Mouse (Mus musculus): ENCODE measurements around the gene Cdc42ep2. TPM values are rescaled to one million over a fixed set of nuclear protein-coding genes. Genes with fewer than 3 reads are reported as not detected.

The Cdc42ep2 gene
- polyA plus RNA-seq, 1 experiment from 2014 or later, result 20.4 TPM

DNA sequence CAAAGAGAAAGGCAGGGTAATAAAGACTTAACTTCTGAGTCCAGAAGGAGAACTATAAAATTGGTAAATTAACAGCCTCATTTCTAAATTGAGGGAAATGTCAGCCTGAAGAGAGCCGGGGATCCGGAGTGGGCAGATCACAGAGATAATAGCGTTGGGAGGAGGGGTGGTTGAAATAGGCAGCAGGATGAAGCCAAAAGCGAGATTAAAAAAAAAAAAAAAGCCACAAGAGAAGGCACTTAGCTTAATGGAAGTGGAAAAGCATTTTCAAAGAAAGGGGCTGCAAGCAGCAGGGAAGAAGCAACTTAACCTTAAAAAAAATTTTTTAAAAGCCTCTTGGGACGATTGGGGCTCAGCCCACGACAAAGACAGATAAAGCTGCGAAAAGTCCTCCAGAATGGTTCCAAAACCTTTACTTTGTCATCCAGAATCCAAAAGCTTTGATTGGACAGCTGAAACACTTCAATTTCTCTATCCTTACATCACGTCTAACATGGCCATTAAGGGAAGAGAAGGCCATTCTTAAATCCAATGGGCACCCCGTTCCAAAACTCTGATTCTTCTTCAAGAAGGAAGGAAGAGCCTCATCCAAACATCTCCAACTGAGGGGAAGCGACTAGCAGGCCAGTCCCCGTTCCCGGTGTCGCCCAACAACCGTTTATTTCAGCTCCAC is 13.1 kb downstream of the Cdc42ep2 start:
- Histone ChIP-seq H3K9me3 (replicated peaks; ENCODE audit: control insufficient read depth, low read length, poor library complexity, severe bottlenecking) (no peaks in the 10 kb centered on the region), H3K9ac (ENCODE audit: low read depth, low read length) (peak overlapping the region; percentile 89), H3K36me3 (ENCODE audit: control insufficient read depth, insufficient read depth, low read length) (peaks cover 7% of the 10 kb centered on the region), H3K4me3 (ENCODE audit: low read depth, low read length) (peak overlapping the region; percentile 94), H3K27ac (ENCODE audit: low read length) (peak overlapping the region; percentile 80), H3K4me1 (ENCODE audit: control insufficient read depth, insufficient read depth, low read length) (peaks cover 28% of the 10 kb centered on the region), H3K27me3 (ENCODE audit: control insufficient read depth, insufficient read depth, low read depth, low read length) (no peaks in the 10 kb centered on the region), H3K4me2 (ENCODE audit: low read length) (peak overlapping the region; percentile 93)
- ATAC-seq, result no peak
- 4% methylated on average over 14 of the region's 14 CpGs for WGBS

DNA sequence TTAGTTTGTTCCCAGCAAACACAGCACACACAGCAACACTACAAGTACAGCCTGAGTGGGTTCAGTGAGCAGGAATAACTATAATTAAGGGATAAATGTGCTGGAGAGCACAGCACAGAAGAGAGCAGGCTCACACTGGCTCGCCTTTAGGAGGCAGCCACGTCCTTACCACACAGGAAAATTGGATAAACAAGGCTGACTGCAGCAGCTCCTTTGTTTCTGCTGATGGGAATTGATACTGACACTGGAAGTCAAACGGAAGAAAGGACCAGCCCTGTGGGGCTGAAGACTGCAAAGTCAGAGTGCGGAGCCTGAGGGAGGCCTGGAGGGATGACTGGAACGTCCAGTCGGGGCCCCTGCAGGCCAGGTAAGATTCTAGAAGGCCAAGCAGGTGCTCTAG is 14.4 kb downstream of the Cdc42ep2 start:
- peak overlapping the region; percentile 25 for H3K4me3 ChIP-seq (ENCODE audit: low read depth, low read length)
- no peak for ATAC-seq
- H3K27ac ChIP-seq (ENCODE audit: low read length), result peak overlapping the region; percentile 64
- peak overlapping the region; percentile 63 for H3K9ac ChIP-seq (ENCODE audit: low read depth, low read length)
- H3K9me3 ChIP-seq (replicated peaks; ENCODE audit: control insufficient read depth, low read length, poor library complexity, severe bottlenecking), result no peaks in the 10 kb centered on the region
- H3K4me1 ChIP-seq (ENCODE audit: control insufficient read depth, insufficient read depth, low read length), result peaks cover 28% of the 10 kb centered on the region
- H3K27me3 ChIP-seq (ENCODE audit: control insufficient read depth, insufficient read depth, low read depth, low read length), result no peaks in the 10 kb centered on the region
- H3K4me2 ChIP-seq (ENCODE audit: low read length), result peak overlapping the region; percentile 93
- 40% methylated on average over 6 of the region's 6 CpGs for WGBS
- H3K36me3 ChIP-seq (ENCODE audit: control insufficient read depth, insufficient read depth, low read length), result peaks cover 13% of the 10 kb centered on the region; the same call in 1 of the 2 replicates

DNA sequence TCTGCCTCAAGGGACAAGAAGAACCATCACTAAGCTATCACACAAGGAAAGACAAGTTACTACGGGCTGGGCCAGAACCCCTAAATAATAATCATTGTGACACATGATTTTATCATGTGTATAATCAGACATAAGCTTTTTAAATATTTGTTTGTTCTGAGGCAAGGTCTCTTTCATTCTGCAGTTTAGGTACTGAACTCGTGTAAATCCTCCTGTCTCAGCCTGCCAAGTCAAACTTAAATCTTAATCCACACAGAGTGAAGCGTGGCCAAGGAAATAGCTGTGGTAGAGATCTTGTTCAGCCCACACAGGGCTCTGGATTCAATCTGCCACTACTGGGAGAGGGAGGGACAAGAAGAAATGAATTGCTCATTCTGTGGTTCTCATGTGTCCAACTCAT is 17.3 kb downstream of the Cdc42ep2 start:
- H3K9me3 ChIP-seq (replicated peaks; ENCODE audit: control insufficient read depth, low read length, poor library complexity, severe bottlenecking), result no peaks in the 10 kb centered on the region
- ATAC-seq, result no peak
- H3K27ac ChIP-seq (ENCODE audit: low read length), result no peak overlapping the region
- 92% methylated on average over 3 of the region's 3 CpGs for WGBS
- H3K4me2 ChIP-seq (ENCODE audit: low read length), result no peak overlapping the region
- H3K9ac ChIP-seq (ENCODE audit: low read depth, low read length), result no peak overlapping the region
- H3K36me3 ChIP-seq (ENCODE audit: control insufficient read depth, insufficient read depth, low read length), result peaks cover 37% of the 10 kb centered on the region
- H3K27me3 ChIP-seq (ENCODE audit: control insufficient read depth, insufficient read depth, low read depth, low read length), result no peaks in the 10 kb centered on the region
- peaks cover 23% of the 10 kb centered on the region for H3K4me1 ChIP-seq (ENCODE audit: control insufficient read depth, insufficient read depth, low read length)
- no peak overlapping the region for H3K4me3 ChIP-seq (ENCODE audit: low read depth, low read length)

DNA sequence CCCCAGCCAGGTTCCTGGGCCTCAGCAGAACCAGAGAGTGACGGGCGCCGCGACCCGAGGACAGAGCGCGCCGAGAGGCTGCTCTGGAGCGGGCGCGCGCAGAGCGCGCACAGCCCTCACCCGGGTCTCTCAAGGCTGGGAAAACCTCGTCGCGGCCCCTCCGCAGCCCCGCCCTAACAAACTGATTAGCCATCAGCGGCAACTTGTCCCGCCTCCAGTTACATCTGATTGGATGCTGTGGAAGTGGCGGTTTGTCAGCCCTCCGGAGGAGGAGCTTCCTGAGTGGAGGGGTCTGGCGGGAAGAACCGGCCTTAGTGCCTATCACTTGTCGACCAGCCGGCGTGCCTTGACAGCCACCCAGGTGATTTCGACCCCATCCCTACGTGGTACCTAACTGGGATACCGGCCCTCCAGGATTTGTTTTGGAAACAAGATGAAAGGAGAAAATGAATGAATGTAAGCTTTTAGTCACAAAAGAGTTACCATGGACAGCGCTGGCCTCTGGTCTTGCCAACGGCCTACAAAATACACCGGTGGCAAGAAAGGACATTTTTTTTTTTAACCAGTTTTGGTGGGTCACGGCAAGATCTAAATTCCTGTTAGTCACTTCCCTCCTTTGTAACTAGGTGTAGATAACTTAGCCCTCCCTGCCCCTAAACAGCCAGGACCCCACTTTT is 30.5 kb downstream of the Cdc42ep2 start, which contains the start of gene Tigd3:
Gene Tigd3 (minus strand): TSS at position 148 of the 677 bp plus-strand sequence.
- H3K4me2 ChIP-seq (ENCODE audit: low read length), result peak within 1 kb of the TSS; percentile 79
- 5% methylated on average over 33 of the region's 36 CpGs for WGBS
- ATAC-seq, result peak; percentile 96
- H3K36me3 ChIP-seq (ENCODE audit: control insufficient read depth, insufficient read depth, low read length), result peaks cover 21% of the 10 kb centered on the region; the same call in 1 of the 2 replicates
- peak within 1 kb of the TSS; percentile 86 for H3K27ac ChIP-seq (ENCODE audit: low read length)
- peaks cover 25% of the 10 kb centered on the region for H3K4me1 ChIP-seq (ENCODE audit: control insufficient read depth, insufficient read depth, low read length)
- H3K4me3 ChIP-seq (ENCODE audit: low read depth, low read length), result peak within 1 kb of the TSS; percentile 69
- peak within 1 kb of the TSS; percentile 91 for H3K9ac ChIP-seq (ENCODE audit: low read depth, low read length)
- no peaks in the 10 kb centered on the region for H3K9me3 ChIP-seq (replicated peaks; ENCODE audit: control insufficient read depth, low read length, poor library complexity, severe bottlenecking)
- no peaks in the 10 kb centered on the region for H3K27me3 ChIP-seq (ENCODE audit: control insufficient read depth, insufficient read depth, low read depth, low read length)

DNA sequence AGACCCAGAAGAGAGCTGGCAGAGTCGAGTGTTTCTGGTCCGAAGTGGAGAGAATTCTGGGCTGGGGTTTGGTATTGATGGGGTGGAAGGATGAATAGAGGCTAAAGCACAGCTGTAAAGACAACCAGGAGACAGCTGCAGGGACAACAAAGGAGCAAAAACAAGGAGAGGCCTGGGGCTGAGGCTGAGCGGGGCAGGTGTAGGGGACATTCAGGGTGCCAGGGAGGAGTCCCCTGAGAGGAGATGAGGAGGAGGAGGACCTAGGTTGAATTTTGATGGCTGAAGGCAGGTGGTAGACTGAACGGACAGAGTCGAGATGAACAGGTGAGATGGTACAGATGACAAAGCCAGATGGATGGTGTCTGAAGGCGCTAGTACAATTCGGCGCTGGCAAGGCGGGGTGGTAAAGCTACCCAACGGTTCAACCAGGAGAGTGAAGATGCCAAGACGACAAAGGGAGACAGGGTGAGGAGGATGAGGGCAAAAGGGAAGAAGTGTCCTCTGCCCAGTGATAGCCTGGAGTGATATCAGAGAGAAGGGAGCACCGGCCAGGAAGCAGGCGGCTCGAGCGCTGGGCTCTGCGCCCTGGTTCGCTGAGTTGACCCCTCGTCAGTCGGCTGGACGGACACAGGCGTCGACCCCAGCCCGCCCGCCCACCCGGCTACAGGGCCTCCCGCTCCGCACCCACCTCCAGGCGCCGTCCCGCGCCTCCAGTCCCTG is 31.2 kb downstream of the Cdc42ep2 start:
- H3K4me1 ChIP-seq (ENCODE audit: control insufficient read depth, insufficient read depth, low read length), result peaks cover 25% of the 10 kb centered on the region
- ATAC-seq, result peak; percentile 66
- H3K36me3 ChIP-seq (ENCODE audit: control insufficient read depth, insufficient read depth, low read length), result peaks cover 18% of the 10 kb centered on the region; the same call in 1 of the 2 replicates
- peak overlapping the region; percentile 91 for H3K9ac ChIP-seq (ENCODE audit: low read depth, low read length)
- H3K4me2 ChIP-seq (ENCODE audit: low read length), result peak overlapping the region; percentile 79
- 11% methylated on average over 18 of the region's 31 CpGs for WGBS
- H3K9me3 ChIP-seq (replicated peaks; ENCODE audit: control insufficient read depth, low read length, poor library complexity, severe bottlenecking), result no peaks in the 10 kb centered on the region
- no peaks in the 10 kb centered on the region for H3K27me3 ChIP-seq (ENCODE audit: control insufficient read depth, insufficient read depth, low read depth, low read length)
- peak overlapping the region; percentile 86 for H3K27ac ChIP-seq (ENCODE audit: low read length)
- H3K4me3 ChIP-seq (ENCODE audit: low read depth, low read length), result peak overlapping the region; percentile 69

DNA sequence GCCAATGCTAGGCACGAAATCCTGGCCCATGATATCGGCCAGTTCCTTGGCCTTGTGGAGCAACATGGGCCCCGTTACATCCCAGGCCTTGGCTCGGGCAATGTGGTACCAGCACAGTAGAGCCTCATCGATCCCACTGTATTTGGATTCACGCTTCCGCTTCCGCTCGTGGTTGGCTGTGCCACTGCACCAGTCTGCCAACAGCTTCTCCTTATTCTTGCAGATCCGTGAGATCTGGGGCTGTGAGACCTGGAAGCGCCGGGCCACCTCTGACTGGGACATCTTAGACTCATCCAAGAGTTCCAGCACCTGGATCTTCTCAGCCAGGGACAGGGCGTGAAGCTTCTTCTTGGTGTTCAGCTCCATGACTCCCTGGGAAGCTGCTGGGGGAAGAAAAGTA is 31.9 kb downstream of the Cdc42ep2 start:
- ATAC-seq, result no peak
- H3K4me1 ChIP-seq (ENCODE audit: control insufficient read depth, insufficient read depth, low read length), result peaks cover 25% of the 10 kb centered on the region
- peak overlapping the region; percentile 91 for H3K9ac ChIP-seq (ENCODE audit: low read depth, low read length)
- no peaks in the 10 kb centered on the region for H3K9me3 ChIP-seq (replicated peaks; ENCODE audit: control insufficient read depth, low read length, poor library complexity, severe bottlenecking)
- peak overlapping the region; percentile 69 for H3K4me3 ChIP-seq (ENCODE audit: low read depth, low read length)
- H3K27ac ChIP-seq (ENCODE audit: low read length), result peak overlapping the region; percentile 86
- WGBS, result 91% methylated on average over 13 of the region's 13 CpGs
- peaks cover 15% of the 10 kb centered on the region; the same call in 1 of the 2 replicates for H3K36me3 ChIP-seq (ENCODE audit: control insufficient read depth, insufficient read depth, low read length)
- peak overlapping the region; percentile 79 for H3K4me2 ChIP-seq (ENCODE audit: low read length)
- no peaks in the 10 kb centered on the region for H3K27me3 ChIP-seq (ENCODE audit: control insufficient read depth, insufficient read depth, low read depth, low read length)

DNA sequence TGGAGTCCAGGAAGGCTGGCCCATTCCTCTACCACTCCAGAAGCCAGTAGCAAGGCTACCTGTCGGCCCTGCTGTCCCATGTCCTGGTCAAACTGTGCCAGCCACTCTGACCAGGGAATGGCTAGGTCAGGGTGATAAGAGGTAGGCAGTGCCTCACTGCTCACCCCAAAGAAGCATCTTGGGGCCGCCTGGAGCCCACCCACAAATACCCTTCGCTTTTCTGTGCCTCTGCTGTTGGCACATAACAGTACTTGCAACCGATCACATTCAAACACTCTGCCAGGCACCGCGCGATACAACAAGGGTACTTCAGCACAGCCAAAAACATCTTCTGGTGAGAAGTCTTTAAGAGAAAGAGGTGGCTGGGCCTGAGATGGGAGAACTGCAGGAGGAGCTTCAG is 32.4 kb downstream of the Cdc42ep2 start:
- Histone ChIP-seq H3K27ac (ENCODE audit: low read length) (no peak overlapping the region), H3K4me1 (ENCODE audit: control insufficient read depth, insufficient read depth, low read length) (peaks cover 25% of the 10 kb centered on the region), H3K4me2 (ENCODE audit: low read length) (no peak overlapping the region), H3K9me3 (replicated peaks; ENCODE audit: control insufficient read depth, low read length, poor library complexity, severe bottlenecking) (no peaks in the 10 kb centered on the region), H3K36me3 (ENCODE audit: control insufficient read depth, insufficient read depth, low read length) (peaks cover 13% of the 10 kb centered on the region; the same call in 1 of the 2 replicates), H3K9ac (ENCODE audit: low read depth, low read length) (no peak overlapping the region), H3K27me3 (ENCODE audit: control insufficient read depth, insufficient read depth, low read depth, low read length) (no peaks in the 10 kb centered on the region), H3K4me3 (ENCODE audit: low read depth, low read length) (no peak overlapping the region)
- WGBS, result 96% methylated on average over 7 of the region's 7 CpGs
- no peak for ATAC-seq

DNA sequence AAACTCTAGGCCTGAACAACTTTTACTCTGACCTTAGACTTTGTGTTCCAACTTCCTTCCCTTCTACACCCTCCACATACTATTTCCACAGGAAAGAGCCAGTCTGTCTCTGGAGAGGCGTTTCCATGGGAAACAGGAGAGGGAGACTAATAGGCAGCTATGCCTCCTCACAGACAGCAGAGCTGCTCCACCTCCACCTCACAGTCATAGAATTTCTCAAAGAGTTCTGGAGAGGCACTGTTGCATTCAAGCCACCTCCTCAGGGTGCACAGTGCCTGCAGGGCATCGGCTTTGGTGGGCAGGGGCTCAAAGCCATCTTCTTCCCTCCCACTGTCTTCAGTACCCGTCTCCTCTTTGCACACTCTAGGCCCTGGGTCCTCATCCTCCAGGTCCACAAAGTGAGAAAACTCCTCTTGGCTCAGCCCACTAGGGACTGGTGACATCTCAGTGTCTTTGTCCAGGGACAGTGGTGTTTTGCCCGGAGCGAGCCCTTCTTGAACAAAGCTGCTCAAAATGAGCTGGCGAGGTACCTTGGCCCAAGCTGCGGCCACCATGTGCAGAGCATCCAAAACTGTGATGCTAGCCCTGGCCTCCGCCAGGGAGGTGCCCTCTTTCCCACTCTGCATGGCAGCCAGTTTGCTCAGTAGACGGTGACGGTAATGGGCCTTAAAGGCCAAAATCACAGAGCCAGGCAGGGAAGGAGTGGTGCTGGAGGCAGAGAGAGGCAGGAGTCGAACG is 32.9 kb downstream of the Cdc42ep2 start:
- H3K27ac ChIP-seq (ENCODE audit: low read length), result no peak overlapping the region
- H3K36me3 ChIP-seq (ENCODE audit: control insufficient read depth, insufficient read depth, low read length), result peaks cover 9% of the 10 kb centered on the region; the same call in 1 of the 2 replicates
- H3K4me3 ChIP-seq (ENCODE audit: low read depth, low read length), result no peak overlapping the region
- H3K4me2 ChIP-seq (ENCODE audit: low read length), result no peak overlapping the region
- no peaks in the 10 kb centered on the region for H3K27me3 ChIP-seq (ENCODE audit: control insufficient read depth, insufficient read depth, low read depth, low read length)
- no peaks in the 10 kb centered on the region for H3K9me3 ChIP-seq (replicated peaks; ENCODE audit: control insufficient read depth, low read length, poor library complexity, severe bottlenecking)
- no peak overlapping the region for H3K9ac ChIP-seq (ENCODE audit: low read depth, low read length)
- no peak for ATAC-seq
- peaks cover 25% of the 10 kb centered on the region for H3K4me1 ChIP-seq (ENCODE audit: control insufficient read depth, insufficient read depth, low read length)
- 92% methylated on average over 12 of the region's 12 CpGs for WGBS

All from midbrain, embryonic 16.5 days (tissue).